Mouse (Mus musculus) heart, embryonic 11.5 days (tissue): ENCODE measurements at regions not wholly inside any gene's neighbourhood (a gene's known extent, or its start where the extent isn't known, plus 50 kb on each side); places are given as distances from the start of the nearest gene placed in this dataset.

Source experiments
- ATAC-seq: fragments of 200-750 bp; cut with Nextera tagmentation; replicated peaks from 2 replicates; pipeline ENCODE4 v1.8.0; 2017; ENCODE audit warnings: moderate library complexity; ENCODE audit not compliant: insufficient number of reproducible peaks, low FRiP score, low TSS enrichment
- H3K27ac ChIP-seq: fragments of 300-500 bp; sonication (generic); 2 replicates; pipeline ENCODE4 v1.5.1; 2014; ENCODE audit warnings: mild to moderate bottlenecking, low read depth, low read length
- H3K27me3 ChIP-seq: fragments of 300-500 bp; sonication (generic); 2 replicates; pipeline ENCODE4 v1.6.1; 2014; ENCODE audit warnings: mild to moderate bottlenecking, low read length, mixed read lengths; ENCODE audit not compliant: control insufficient read depth, insufficient read depth
- H3K36me3 ChIP-seq: fragments of 300-500 bp; sonication (generic); 2 replicates; pipeline ENCODE4 v1.6.1; 2014; ENCODE audit warnings: mild to moderate bottlenecking, low read length, moderate library complexity, mixed read lengths; ENCODE audit not compliant: control insufficient read depth, insufficient read depth
- H3K4me1 ChIP-seq: fragments of 300-500 bp; sonication (generic); 2 replicates; pipeline ENCODE4 v1.6.1; 2014; ENCODE audit warnings: low read length; ENCODE audit not compliant: control insufficient read depth, insufficient read depth
- H3K4me2 ChIP-seq: fragments of 300-500 bp; sonication (generic); 2 replicates; pipeline ENCODE4 v1.6.1; 2014; ENCODE audit warnings: mild to moderate bottlenecking, moderate library complexity
- H3K4me3 ChIP-seq: fragments of 300-500 bp; sonication (generic); 2 replicates; pipeline ENCODE4 v1.5.1; 2014; ENCODE audit warnings: low read depth, low read length
- H3K9ac ChIP-seq: fragments of 300-500 bp; sonication (generic); 2 replicates; pipeline ENCODE4 v1.6.1; 2014; ENCODE audit warnings: mild to moderate bottlenecking, low read depth, low read length, moderate library complexity
- H3K9me3 ChIP-seq: fragments of 300-500 bp; sonication (generic); replicated peaks from 2 replicates; pipeline ENCODE4 v1.6.1; 2016; ENCODE audit warnings: low read length; ENCODE audit not compliant: control insufficient read depth
- WGBS: fragments of 180-500 bp; shearing (Covaris S2); extraction: QIAGEN DNeasy Blood & Tissue Kit; methylation state at CpG from one replicate; pipeline ENCODE4 v1.1.7; 2014; ENCODE audit not compliant: insufficient replicate concordance; 5-methylcytosine and 5-hydroxymethylcytosine counted together

DNA sequence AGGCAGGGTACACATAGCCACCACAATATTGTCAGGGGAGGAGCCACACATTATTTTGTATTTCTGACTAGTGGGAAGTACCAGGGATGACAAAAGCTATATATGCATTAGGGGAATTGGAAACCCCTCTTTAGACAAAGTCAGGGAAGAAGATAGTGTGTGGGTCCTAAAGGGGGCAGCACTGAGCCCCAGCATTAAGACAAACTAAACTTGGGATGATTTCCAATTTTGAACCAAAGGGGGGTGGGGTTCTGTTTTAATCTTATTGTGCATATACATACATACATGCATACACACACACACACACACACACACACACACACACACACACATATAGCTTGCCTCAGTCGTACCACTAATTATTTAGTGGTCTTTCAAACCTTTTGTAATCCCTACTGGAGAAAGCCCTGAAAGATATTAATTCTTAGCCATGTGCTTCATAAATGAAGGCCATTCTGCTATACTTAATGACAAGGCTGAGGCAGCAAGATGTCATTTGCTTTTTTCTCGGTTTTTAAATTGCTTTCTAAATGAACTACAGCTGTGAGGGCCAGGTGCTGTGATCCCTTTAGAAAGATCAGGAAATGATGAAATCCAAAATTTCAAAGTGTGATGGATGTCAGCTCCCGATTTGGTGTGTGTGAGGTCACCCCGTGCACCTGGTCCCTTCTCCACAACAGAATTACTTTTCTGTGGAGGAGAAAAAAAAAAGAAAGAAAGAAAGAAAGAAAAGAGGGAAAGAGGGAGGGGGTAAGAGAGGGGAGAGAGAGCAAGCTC lies 523.5 kb downstream of the Rnf144a start:
- H3K36me3 ChIP-seq: no peaks in the 10 kb centered on the region
- no peaks in the 10 kb centered on the region for H3K4me1 ChIP-seq
- ATAC-seq: no peak
- no peak overlapping the region for H3K9ac ChIP-seq
- H3K4me2 ChIP-seq: no peak overlapping the region
- 73% methylated on average over 4 of the region's 4 CpGs for WGBS
- no peaks in the 10 kb centered on the region for H3K27me3 ChIP-seq
- no peaks in the 10 kb centered on the region for H3K9me3 ChIP-seq
- no peak overlapping the region for H3K4me3 ChIP-seq
- no peak overlapping the region for H3K27ac ChIP-seq

DNA sequence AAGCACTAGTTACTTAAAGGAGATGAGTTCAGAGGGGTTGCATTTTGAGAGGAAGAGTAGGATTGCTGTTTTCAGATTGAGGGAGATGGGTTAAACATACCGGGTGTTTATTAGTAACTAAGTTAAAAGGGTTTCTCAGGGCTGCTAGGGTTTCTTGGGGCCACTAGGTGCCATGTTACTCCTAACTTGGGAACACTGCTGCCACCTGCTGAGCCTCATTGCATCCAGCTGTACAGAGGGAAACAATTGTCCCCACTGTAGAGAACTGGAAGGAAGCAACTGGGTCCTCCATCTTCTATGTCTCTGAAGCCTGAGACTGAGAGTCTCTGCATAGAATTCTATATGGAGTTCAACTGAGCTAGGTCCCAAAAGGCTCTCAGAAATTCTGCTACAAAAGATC lies 524.3 kb downstream of the Rnf144a start:
- 68% methylated on average over 1 of the region's 1 CpGs for WGBS
- Histone ChIP-seq H3K27ac (no peak overlapping the region), H3K36me3 (no peaks in the 10 kb centered on the region), H3K4me3 (no peak overlapping the region), H3K9me3 (no peaks in the 10 kb centered on the region), H3K27me3 (no peaks in the 10 kb centered on the region), H3K9ac (no peak overlapping the region), H3K4me1 (no peaks in the 10 kb centered on the region), H3K4me2 (no peak overlapping the region)
- no peak for ATAC-seq

DNA sequence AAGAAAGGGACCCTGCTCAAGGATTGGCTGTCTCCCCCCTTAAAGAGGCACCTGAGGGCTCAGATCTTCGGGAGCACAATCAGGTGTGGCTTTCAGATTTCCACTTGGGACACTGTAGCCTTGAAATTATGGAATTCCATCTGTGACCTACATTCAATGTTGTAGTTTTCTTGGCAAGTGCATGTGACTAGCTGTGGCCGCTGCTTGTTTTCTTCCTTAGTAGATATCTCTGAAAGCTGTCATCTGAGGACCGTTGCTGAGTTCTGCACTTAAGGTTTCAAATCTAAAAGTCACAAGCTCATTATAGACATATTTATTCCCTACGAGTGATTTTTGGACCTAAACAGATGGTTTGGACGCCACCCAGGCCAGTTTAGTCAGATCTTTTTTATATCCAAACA lies 531.3 kb downstream of the Rnf144a start:
- H3K36me3 ChIP-seq: no peaks in the 10 kb centered on the region
- H3K27me3 ChIP-seq: no peaks in the 10 kb centered on the region
- no peaks in the 10 kb centered on the region for H3K4me1 ChIP-seq
- no peak for ATAC-seq
- H3K27ac ChIP-seq: no peak overlapping the region
- 72% methylated on average over 5 of the region's 5 CpGs for WGBS
- no peak overlapping the region for H3K4me2 ChIP-seq
- no peaks in the 10 kb centered on the region for H3K9me3 ChIP-seq
- H3K4me3 ChIP-seq: no peak overlapping the region
- no peak overlapping the region for H3K9ac ChIP-seq

DNA sequence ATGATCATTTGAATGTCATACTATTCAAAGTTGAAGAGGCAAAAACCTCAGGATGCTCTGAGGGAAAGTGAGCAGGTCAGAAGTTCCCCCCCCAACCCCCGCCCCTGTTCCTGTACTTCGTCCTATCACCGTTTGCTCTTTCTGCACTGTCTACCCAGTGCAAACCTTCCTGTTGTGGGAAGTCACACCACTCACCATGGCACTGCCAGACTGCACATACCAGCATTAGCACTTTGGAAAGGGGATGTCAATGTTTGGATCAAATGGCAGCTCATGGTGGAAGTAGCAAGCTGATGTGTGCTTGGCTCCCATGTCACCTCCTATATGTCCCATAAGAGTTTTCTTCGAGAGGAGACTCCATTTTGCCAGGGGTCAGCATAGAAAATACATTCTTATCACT lies 543.2 kb downstream of the Rnf144a start:
- H3K36me3 ChIP-seq: no peaks in the 10 kb centered on the region
- no peak overlapping the region for H3K27ac ChIP-seq
- H3K4me3 ChIP-seq: no peak overlapping the region
- H3K4me1 ChIP-seq: no peaks in the 10 kb centered on the region
- no peak overlapping the region for H3K9ac ChIP-seq
- 65% methylated on average over 4 of the region's 4 CpGs for WGBS
- ATAC-seq: no peak
- no peak overlapping the region for H3K4me2 ChIP-seq
- no peaks in the 10 kb centered on the region for H3K9me3 ChIP-seq
- H3K27me3 ChIP-seq: no peaks in the 10 kb centered on the region

DNA sequence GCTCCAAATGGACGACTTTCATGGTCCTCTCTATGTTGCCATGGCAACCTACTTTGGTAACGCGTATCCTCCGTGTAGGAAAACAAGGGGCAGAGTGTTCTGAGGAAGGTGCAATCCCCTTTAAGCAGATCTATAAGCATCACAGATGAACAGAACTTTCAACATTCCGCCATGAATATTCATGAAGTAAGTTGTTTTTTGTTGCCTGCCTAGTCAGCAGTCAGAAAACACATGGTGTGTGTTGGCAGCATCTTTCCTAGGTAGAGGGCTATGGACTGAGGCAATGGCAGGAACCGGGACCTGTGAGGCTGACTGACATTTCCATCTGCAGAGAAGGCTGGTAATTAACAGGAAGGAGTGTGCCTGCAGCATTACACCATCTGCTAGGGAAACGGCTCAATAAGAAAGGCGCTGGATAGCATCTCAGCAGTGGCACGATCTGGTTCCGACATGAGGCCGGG lies 544.0 kb downstream of the Rnf144a start:
- no peak overlapping the region for H3K9ac ChIP-seq
- no peak overlapping the region for H3K4me3 ChIP-seq
- WGBS: 61% methylated on average over 11 of the region's 11 CpGs
- H3K4me2 ChIP-seq: no peak overlapping the region
- no peaks in the 10 kb centered on the region for H3K27me3 ChIP-seq
- ATAC-seq: no peak
- no peaks in the 10 kb centered on the region for H3K4me1 ChIP-seq
- H3K9me3 ChIP-seq: no peaks in the 10 kb centered on the region
- no peaks in the 10 kb centered on the region for H3K36me3 ChIP-seq
- no peak overlapping the region for H3K27ac ChIP-seq

DNA sequence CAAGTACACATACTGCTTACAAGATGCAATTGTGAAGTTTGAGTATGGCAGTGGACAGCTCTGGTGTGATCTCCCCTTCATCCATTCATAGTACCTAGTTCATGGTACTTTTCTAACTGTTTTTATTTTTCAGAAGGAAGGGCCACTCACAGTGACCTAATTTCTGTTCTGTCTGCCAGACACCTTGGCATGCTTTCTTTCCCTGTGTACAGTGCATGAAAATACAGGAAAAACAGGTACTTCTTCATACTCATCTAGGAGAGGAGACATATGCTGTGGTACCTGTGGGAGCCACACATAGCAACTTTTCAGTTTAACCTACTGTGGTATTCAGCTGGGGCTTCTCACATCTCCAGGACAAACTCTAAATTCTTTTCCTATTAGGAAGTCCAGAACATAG lies 545.2 kb downstream of the Rnf144a start:
- H3K27me3 ChIP-seq: no peaks in the 10 kb centered on the region
- H3K36me3 ChIP-seq: no peaks in the 10 kb centered on the region
- no peak overlapping the region for H3K27ac ChIP-seq
- H3K9ac ChIP-seq: no peak overlapping the region
- ATAC-seq: no peak
- no peaks in the 10 kb centered on the region for H3K9me3 ChIP-seq
- H3K4me1 ChIP-seq: no peaks in the 10 kb centered on the region
- no peak overlapping the region for H3K4me3 ChIP-seq
- H3K4me2 ChIP-seq: no peak overlapping the region

DNA sequence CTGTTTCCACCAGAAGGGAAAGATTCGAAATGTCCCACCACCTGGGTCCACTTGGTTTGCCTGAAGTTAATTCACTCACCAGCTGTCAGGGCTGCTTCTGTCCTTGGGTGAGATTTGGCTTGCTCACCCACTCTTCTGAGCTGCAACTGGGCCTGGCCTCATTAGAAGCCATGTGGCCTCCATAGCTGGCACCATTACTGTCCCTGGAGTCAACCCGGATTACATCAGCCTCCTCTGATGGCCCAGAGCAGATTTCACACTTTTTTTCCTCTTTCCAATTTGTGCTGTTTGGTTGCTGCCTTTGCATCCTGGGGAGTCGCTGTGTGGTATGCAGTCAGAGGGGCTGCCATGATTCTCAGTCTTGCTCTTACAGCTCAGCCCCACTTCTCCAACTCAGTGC lies 550.0 kb downstream of the Rnf144a start:
- WGBS: 76% methylated on average over 3 of the region's 3 CpGs
- Histone ChIP-seq H3K9ac (no peak overlapping the region), H3K27ac (no peak overlapping the region), H3K4me1 (no peaks in the 10 kb centered on the region), H3K27me3 (no peaks in the 10 kb centered on the region), H3K9me3 (no peaks in the 10 kb centered on the region), H3K4me2 (no peak overlapping the region), H3K4me3 (no peak overlapping the region), H3K36me3 (no peaks in the 10 kb centered on the region)
- no peak for ATAC-seq

DNA sequence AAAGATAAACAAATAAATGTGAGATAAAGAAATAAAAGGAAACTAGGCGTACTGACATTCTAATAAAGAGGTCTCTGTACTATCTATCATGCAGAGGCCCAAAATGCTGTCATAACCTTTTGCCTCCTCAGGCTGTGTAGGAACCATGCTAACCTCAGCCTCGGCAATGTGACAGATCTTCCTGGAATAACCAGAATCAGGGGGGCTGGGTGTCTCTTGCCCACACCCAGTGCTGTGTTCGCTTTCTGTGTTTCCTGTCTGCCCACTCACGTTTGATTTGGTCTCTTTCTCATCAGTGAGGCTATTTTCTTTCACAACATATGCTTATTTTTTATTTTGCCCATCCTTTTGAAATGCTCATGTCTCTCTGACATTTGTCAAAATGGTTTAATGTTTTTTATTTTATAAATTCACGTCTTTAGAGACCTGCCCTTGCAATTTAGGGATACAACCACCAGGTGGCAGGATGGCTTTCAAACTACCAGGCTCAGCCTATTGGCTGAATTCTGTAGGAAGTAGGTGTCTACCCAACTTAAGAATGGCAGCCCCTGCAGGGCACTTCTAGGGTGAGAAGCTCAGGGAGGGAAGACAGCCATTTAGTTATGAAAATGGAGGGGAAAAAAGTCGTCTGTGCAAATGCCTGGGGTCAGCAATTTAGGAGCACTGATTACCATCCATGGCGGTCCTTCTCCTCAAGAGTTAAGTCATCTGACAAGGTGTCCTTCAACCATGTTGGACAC lies 550.8 kb downstream of the Rnf144a start:
- 55% methylated on average over 7 of the region's 7 CpGs for WGBS
- Histone ChIP-seq H3K9me3 (no peaks in the 10 kb centered on the region), H3K27me3 (no peaks in the 10 kb centered on the region), H3K9ac (no peak overlapping the region), H3K27ac (no peak overlapping the region), H3K4me1 (no peaks in the 10 kb centered on the region), H3K4me3 (no peak overlapping the region), H3K36me3 (no peaks in the 10 kb centered on the region), H3K4me2 (no peak overlapping the region)
- no peak for ATAC-seq

DNA sequence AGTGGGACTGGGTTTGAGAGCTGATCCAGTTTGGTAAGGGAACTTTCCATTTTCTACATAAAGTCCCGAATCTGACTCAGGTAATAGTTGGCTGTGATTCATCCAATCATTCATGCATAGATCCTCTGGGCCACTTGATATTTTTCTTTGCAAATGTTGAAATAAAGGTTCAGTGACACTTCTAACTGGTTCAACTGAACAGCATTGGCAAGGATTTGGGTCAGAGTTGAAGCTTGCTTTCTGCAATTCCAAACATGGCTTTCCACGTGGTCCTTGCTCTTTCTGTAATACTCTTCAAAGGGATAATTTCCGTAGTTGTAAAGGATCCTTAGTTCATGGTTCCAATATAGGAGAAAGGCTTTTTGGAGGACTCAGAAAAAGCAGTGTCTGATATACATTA lies 554.0 kb downstream of the Rnf144a start:
- no peaks in the 10 kb centered on the region for H3K27me3 ChIP-seq
- 87% methylated on average over 3 of the region's 3 CpGs for WGBS
- no peaks in the 10 kb centered on the region for H3K36me3 ChIP-seq
- H3K4me2 ChIP-seq: no peak overlapping the region
- ATAC-seq: no peak
- no peak overlapping the region for H3K9ac ChIP-seq
- H3K4me3 ChIP-seq: no peak overlapping the region
- H3K4me1 ChIP-seq: no peaks in the 10 kb centered on the region
- H3K27ac ChIP-seq: no peak overlapping the region
- no peaks in the 10 kb centered on the region for H3K9me3 ChIP-seq
